Mouse (Mus musculus) erythroid progenitor cell, adult 5-6 weeks (primary cell): ENCODE data around the gene Fam107b. TPM values are rescaled to one million over a fixed set of nuclear protein-coding genes. Genes with fewer than 3 reads are reported as not detected.

ENCODE experiments used
- ATAC-seq: replicated peaks from 2 replicates; pipeline ENCODE4 v1.8.0; 2016; ENCODE audit warnings: moderate number of reproducible peaks, mild to moderate bottlenecking, moderate TSS enrichment, inconsistent platforms; ENCODE audit not compliant: poor library complexity, low FRiP score, severe bottlenecking
- total RNA-seq, 2 experiments: library from RNA; stranded (forward) in 1 of 2; stranded (reverse) in 1 of 2; fragments of 150-400 nt in 1 of 2; fragments of 186-747, 209-891 nt in 1 of 2; gene quantifications; 2 replicates each; pipeline versions ENCODE4 v1.2.3 to v1.2.4; 2015 to 2017; ENCODE audit warnings: low replicate concordance in 2 of 2

The Fam107b gene
- total RNA-seq, 2 experiments from 2014 or later, result 101 to 288 TPM

DNA sequence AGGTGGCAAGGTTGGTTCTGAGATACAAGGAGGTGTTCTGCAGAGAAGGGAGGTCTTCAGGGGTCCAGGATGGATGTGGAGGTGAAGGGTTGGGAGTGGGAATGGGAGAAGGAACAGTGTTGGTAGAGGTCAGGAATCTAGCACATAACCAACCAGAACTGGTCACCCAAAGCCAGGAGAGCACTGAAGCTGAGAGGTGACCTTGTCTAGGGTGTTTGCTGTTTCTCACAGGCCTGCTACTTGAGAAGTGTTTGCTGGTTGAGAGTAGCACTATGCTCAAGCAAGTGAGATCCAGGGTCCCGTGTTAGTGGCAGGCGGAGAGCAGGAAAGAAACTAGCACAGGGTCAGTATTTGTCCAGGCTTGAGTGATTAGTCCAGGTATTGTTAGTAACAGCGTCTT lies 159.3 kb downstream of the Fam107b start:
- no peak for ATAC-seq

DNA sequence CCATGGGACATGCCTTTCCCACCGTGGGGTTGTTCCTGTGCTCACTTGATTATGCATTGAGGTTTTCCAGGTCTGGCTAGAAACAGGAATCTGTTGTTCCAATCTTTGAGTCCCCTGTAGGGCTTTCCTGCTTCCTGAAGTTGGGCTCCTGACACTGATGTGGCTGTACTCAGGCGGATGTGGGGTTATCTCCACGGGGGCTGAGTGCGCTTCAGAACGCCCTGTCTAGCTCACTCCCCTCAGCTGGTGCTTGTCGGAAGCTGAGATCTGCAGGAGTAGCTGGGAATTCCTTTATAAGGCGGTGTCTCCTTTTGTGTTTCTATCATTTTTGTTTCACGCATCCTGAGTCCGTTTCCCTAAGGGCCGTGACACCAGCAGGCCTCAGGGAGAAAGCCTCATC lies 160.5 kb downstream of the Fam107b start:
- ATAC-seq, result 0 out of 2 replicates have a peak, but pooled peaks have one; percentile 50

GRCm38 (mm10) chr2:3731316-3732015 lies 161.2 kb downstream of the Fam107b start:
- 0 out of 2 replicates have a peak, but pooled peaks have one; percentile 47 for ATAC-seq

DNA sequence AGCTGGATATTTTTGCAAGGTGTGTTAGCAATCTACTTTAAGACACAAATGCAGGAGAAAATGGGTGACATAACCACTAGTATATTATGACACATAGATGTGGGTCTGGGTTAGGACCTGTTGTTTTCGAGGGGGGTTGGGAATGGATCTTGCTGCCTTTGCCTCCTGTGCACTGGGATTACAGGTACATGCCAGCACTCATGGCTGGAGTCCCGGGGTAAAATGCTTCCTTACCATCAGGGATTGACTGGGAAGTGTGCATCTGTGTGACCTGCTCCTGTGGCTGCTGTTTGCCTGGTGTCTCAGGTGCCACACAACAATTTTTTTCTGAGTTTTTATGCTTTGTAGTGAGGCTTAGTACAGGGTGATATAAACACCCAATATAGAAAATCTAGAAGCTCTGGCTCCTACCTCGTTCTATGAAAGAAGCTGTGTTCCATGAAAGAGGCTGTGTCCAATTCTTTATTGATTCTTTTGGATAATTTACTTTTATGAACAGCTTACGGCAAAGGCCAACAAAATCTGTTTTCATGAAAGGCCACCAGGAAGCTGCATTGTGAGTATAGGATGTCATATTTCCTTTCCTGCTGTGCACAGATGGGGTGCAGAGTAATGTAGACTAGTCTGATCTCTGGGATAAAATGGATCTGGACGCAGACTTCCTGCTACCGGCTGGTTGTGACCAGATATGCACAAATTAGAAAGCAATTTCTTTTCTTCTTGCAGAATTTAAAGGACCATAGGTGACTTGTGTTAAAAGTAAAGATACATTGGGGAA lies 167.8 kb downstream of the Fam107b start:
- ATAC-seq, result no peak

GRCm38 (mm10) chr2:3738734-3739133 lies 168.4 kb downstream of the Fam107b start:
- ATAC-seq, result no peak

DNA sequence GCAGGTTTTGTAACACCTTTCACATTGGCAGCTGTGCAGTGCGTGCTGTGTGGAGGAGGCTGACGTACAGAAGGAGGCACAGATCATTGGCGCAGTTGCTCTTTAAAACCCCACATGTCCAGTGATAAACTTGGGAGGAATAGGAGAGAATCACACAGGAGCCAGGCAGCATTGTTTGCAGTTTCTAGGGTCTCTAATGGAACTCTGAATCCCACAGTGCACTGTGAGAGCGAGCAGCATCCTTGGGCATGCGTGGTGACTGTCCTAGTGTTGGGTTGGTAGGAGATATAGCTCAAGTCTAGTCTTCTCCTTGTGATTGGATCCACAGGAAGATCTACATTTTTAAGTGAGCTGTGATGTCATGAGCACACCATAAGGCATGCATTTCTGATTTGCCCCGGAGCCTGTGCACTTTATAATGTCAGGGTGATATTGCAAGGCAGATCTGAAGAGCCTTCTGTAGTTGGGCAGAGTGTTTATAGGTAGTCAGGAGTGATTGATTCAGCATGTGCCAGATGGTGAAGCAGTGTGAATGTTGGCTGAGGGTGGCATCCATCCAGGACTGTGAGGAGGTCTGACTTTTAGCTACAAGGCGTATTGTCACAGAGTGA lies 169.2 kb downstream of the Fam107b start:
- ATAC-seq, result no peak

- no peak for ATAC-seq
Observed at GRCm38 (mm10) chr2:3740256-3740655, 170.0 kb downstream of the Fam107b start.

DNA sequence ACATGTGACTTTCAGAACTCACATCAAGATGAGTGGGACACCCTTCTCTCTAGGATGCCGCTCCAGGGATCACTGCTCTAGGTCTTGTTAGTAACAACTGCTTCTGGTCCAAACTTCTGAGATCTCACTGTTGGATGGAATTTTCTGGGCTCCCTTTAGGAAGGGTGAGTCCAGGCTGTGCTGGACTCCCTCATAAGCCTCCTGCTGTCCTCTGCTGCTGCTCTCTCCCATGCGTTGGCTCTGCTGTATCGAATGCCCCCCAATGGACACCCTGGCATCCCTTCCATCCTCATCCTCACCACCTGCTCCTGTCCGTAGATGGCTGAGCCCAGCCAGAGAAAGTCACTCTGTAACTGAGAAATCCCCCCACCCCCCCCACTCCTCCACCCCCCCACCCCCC lies 170.4 kb downstream of the Fam107b start:
- no peak for ATAC-seq

DNA sequence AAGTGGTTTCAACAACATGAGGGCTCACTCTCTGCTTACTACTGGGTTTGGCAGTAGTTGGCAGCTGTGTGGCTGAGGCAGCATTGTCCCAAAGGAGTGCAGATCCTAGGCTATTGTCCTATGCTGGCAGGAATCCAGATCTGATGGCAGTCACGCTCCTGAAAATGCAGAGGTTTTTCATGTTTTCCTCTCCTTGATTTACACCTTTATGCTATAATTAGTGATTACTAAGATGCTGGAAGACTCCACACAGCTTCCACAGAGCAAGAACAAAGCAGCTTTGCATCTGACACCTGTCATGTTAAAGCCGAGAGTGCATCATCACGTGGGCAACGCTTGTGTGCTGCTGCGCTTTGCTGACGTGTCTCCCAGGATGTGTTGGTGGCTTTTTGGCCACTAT lies 172.2 kb downstream of the Fam107b start:
- no peak for ATAC-seq

- ATAC-seq, result no peak
Observed at GRCm38 (mm10) chr2:3745041-3745440, 174.8 kb downstream of the Fam107b start.

DNA sequence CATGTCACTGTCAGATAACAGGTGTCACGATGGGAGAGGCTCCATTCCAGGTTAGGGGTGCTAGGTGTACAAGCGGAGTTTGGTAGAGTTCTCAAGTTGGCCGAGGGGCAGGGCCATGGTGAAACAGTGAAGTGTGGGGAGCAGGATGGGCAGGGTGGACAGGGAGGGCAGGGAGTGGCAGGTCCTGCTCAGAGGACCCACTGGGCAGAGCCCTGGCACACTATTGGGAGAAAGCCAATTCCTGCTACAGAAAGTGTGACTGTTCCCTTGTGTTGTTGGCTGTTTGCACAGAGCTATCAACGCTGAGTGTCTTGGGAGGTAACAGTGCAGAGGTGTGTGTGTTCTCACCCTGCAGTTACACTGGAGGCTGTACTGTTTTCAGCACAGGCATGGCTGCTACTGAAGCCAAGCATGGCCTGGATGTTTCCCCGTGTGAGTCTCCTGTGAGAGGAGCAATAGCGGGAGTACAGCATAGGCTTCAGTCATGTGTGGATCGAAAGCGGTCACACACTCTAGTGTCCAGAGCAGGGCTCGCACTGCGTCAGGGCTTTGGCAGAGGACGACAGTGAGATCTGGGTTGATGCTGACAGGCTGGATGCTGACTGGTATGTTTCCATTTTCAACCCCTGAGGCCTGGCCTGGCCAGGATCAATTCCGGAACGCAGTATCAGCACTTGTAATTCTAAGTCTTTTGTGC lies 175.8 kb downstream of the Fam107b start:
- ATAC-seq, result no peak

- no peak for ATAC-seq
Observed at GRCm38 (mm10) chr2:3748714-3749503, 178.6 kb downstream of the Fam107b start.

DNA sequence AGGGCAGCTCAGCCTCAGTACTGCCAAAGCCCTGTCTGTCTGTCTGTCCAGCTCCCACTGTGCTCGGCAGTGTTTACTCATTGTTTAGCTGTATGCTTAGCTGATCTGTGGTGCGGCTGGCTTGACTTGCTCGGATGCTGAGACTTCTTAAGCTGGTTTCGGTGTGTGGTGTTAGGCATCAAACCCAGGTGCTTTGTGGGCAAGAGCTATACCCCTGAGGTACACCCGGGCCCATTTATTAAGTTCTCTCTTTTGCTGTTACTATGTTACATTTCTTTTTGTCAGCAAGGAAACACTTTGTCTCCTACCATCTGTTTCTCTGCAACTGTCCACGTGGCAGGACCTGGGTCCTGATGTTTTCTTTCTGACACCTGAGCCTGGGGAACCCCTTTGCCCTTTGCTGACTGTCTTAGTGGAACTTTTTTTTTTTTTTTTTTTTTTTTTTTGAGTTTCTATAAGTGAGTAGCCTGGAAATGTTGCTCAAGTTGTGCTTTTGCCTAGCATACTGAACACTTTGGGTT lies 179.3 kb downstream of the Fam107b start:
- ATAC-seq, result no peak

- ATAC-seq, result no peak
Observed at GRCm38 (mm10) chr2:3750126-3750525, 179.8 kb downstream of the Fam107b start.

- no peak for ATAC-seq
Observed at GRCm38 (mm10) chr2:3752365-3752764, 182.1 kb downstream of the Fam107b start.

- no peak for ATAC-seq
Observed at GRCm38 (mm10) chr2:3752893-3753292, 182.6 kb downstream of the Fam107b start.

DNA sequence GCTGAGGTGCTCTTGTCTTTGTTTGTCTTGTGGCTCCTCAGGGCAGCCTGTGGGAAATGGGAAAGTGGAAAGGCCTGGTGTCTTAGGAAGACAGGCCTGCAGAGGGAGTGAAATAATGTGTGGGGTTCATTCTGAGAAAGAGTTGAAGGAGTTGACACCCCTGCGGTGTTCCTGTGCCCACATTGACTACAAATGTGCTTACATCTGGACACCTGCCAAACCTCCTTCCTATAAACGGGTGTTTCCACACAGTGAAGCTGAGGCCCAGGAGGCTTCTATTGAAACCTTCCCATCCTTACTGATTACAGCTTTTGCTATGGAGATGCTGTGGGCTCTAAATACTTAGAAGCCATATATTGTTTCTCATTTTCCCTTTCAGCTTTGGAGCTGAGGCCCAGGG lies 183.5 kb downstream of the Fam107b start:
- no peak for ATAC-seq

DNA sequence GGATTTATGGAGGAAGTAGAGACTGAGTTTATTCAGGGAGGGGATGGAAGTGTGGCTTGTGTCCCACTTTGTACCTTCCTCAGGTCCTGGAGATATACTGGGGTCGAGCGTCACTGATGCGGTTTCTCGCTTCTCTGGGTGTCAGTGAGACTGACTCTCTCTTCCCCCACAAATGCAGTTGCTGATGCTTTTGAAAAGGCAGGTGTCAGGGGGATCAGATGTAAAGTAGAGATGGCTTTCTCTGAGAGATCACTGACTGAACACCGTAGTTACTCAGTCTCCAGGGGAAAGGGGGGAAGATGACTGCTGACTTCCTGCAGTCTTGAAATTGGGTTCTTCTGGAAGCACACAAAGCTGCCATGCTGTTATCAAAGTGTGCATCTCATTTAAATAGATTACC lies 185.6 kb downstream of the Fam107b start:
- ATAC-seq, result no peak

DNA sequence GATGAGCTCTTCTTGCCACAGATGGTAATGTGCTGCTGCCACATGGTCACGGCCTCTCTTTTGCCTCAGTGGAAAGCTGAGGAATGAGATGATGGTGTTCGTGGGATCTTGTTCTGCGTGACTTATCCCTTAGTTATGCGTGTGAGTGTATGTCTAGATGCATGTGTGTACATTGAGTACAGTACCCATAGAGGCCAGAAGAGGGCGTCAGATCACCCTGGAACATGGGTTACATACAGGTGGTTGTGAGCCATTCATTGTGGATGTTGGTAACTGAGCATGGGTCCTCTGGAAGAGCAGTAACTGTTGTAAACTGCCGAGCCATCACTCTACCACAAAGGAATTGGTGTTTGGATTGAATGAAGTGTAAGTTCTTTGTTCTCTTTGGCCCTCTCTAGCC lies 188.1 kb downstream of the Fam107b start:
- no peak for ATAC-seq
